Mouse (Mus musculus) gastrocnemius, postnatal 25 days (tissue): ENCODE measurements around the gene Rbbp8nl. TPM values are rescaled to one million over a fixed set of nuclear protein-coding genes. Genes with fewer than 3 reads are reported as not detected.

Experiments used
- DNase-seq: peaks from one replicate; pipeline ENCODE4 v3.0.0; 2022
- microRNA-seq, 2 experiments: library from miRNA; unstranded; fragments of <30 nt; microRNA quantifications; one replicate each; pipeline ENCODE4 v1.2.0; 2021; ENCODE audit warnings: borderline replicate concordance in 2 of 2
- total RNA-seq, 2 experiments: library from RNA; stranded (reverse); gene quantifications; 1 replicate in 1 of 2; 2 replicates in 1 of 2; pipeline ENCODE4 v1.2.3; 2021

Gene Rbbp8nl
- total RNA-seq, 2 experiments from 2014 or later, result not detected

DNA sequence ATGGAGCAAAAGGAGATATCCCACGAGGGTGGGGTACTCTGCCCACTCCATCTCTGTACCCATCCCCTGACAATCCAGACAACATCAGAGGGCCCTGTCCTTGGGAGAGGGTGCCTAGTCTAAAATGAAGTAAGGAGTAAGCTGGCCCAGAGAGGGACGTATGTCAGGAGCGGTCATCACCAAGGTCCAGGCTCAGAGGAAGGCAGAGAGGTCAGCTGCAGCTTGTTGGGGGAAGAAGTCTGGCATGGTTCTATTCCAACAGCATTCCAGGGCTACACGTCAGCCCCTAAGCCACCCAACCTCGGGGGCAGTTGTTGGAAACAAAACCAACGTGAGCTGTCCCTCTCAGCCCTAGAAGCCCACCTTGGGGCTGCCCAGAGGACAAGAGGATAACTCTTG, 61.6 kb downstream of the Rbbp8nl start:
- DNase-seq, result no peak

Small RNAs within 50 kb of the gene (microRNA-seq; reads per million reads assigned to microRNA genes)
- 0 reads per million in 2 experiments for gene Mir3091

Other genes with a start within 250 kb of the Rbbp8nl start
- gene Psma7, start 247.4 kb downstream of the Rbbp8nl start, total RNA-seq, result 100 to 1,000 TPM; 115 to 123 TPM
- 1 to 10 TPM; 1.7 to 2.2 TPM for gene Ss18l1, start 247.4 kb downstream of the Rbbp8nl start, total RNA-seq
- 10 to 100 TPM; 12.5 to 13.2 TPM for gene Mtg2, start 219.3 kb downstream of the Rbbp8nl start, total RNA-seq
- not detected for gene Hrh3, start 185.4 kb downstream of the Rbbp8nl start, total RNA-seq
- 10 to 100 TPM; 15.4 to 16.0 TPM for gene Osbpl2, start 170.6 kb downstream of the Rbbp8nl start, total RNA-seq
- gene Adrm1, start 118.4 kb downstream of the Rbbp8nl start, total RNA-seq, result 100 to 1,000 TPM in 1 of 2 experiments, 10 to 100 TPM in 1; 88.2 to 102 TPM
- 10 to 100 TPM in 1 of 2 experiments, 1 to 10 TPM in 1; 8.0 to 10.0 TPM for gene Lama5, start 64.0 kb downstream of the Rbbp8nl start, total RNA-seq
- 100 to 1,000 TPM; 342 to 348 TPM for gene Rps21, start 32.5 kb downstream of the Rbbp8nl start, total RNA-seq
- gene Cables2, start 16.4 kb downstream of the Rbbp8nl start, total RNA-seq, result 10 to 100 TPM in 1 of 2 experiments, 1 to 10 TPM in 1; 8.6 to 10.7 TPM
- gene Gata5, start 44.8 kb upstream of the Rbbp8nl start, total RNA-seq, result not detected
- gene Slco4a1, start 166.4 kb upstream of the Rbbp8nl start, total RNA-seq, result not detected
- not detected for gene Ntsr1, start 210.1 kb upstream of the Rbbp8nl start, total RNA-seq